Mouse (Mus musculus): ENCODE data around the gene Mtch1.

GRCm38 (mm10) chr17:29340406-29341261 lies 7.1 kb downstream of the Mtch1 start:
- no peak for TF ChIP-seq EP300 (IDR thresholded peaks at IDR 0.05; ENCODE audit: low read depth)
- no peak for TF ChIP-seq CTCF (IDR thresholded peaks at IDR 0.05; ENCODE audit: low read depth)

Data from liver, embryonic 14.5 days (tissue).